ENCODE assay signal across 8 mouse cellular contexts in genomic region chr7:3664524-3665214, GRCm38 (mm10). TPM values are rescaled to one million over a fixed set of nuclear protein-coding genes. Genes with fewer than 3 reads are reported as not detected.
DNase-seq lines count a peak whose midpoint lies in the region; ATAC-seq lines count a peak whose summit lies in the region.

No protein-coding gene starts in this region.

- peaks cover 16% of the 10 kb centered on the region for H3K4me1 ChIP-seq in forebrain, embryonic 11.5 days (replicated peaks; ENCODE audit: control insufficient read depth, insufficient read depth, low read length)
- peaks cover 33% of the 10 kb centered on the region for H3K4me1 ChIP-seq in kidney, embryonic 15.5 days

- DNase-seq in lung, adult 18-20 months: peak; percentile 17 to 26
- no peak for DNase-seq in lung, postnatal 14 days
- DNase-seq in forebrain, embryonic 11.5 days (ENCODE audit: low spot score): no peak
- DNase-seq in lung, postnatal 36 days: peak; percentile 17
- DNase-seq in ovary, postnatal 36 days (ENCODE audit: low spot score): no peak
- no peak for DNase-seq in adipocyte (ENCODE audit: low spot score)
- no peak for DNase-seq in gastrocnemius, adult 8-10 months (ENCODE audit: low spot score in 2 of 2)

- peak overlapping the region; percentile 73; the same call in 1 of the 2 replicates for H3K27ac ChIP-seq in forebrain, embryonic 11.5 days (ENCODE audit: low read depth, low read length)
- peak overlapping the region; percentile 93 for H3K27ac ChIP-seq in kidney, embryonic 15.5 days

- peaks cover 18% of the 10 kb centered on the region for H3K36me3 ChIP-seq in forebrain, embryonic 11.5 days (ENCODE audit: control insufficient read depth, insufficient read depth, low read length)
- peaks cover 44% of the 10 kb centered on the region for H3K36me3 ChIP-seq in kidney, embryonic 15.5 days

- peak overlapping the region; percentile 79 for H3K9ac ChIP-seq in forebrain, embryonic 11.5 days (ENCODE audit: low read length)
- peak overlapping the region; percentile 79 for H3K9ac ChIP-seq in kidney, embryonic 15.5 days

- H3K27me3 ChIP-seq in forebrain, embryonic 11.5 days (ENCODE audit: control insufficient read depth, insufficient read depth, low read length): no peaks in the 10 kb centered on the region
- H3K27me3 ChIP-seq in kidney, embryonic 15.5 days: no peaks in the 10 kb centered on the region

- H3K4me2 ChIP-seq in forebrain, embryonic 11.5 days (ENCODE audit: low read depth, low read length, severe bottlenecking): peak overlapping the region; percentile 79
- peak overlapping the region; percentile 66 for H3K4me2 ChIP-seq in kidney, embryonic 15.5 days

- peak; percentile 43 for ATAC-seq in forebrain, embryonic 11.5 days (replicated peaks; ENCODE audit: low FRiP score)
- peak; percentile 30 for ATAC-seq in kidney, embryonic 15.5 days (replicated peaks; ENCODE audit: low FRiP score)

- H3K9me3 ChIP-seq in forebrain, embryonic 11.5 days (ENCODE audit: control insufficient read depth, low read length): no peaks in the 10 kb centered on the region
- no peaks in the 10 kb centered on the region for H3K9me3 ChIP-seq in kidney, embryonic 15.5 days (replicated peaks)

- WGBS in forebrain, embryonic 11.5 days: 34% methylated on average over 15 of the region's 15 CpGs
- WGBS in kidney, embryonic 15.5 days: 29% methylated on average over 15 of the region's 15 CpGs

- peak overlapping the region; percentile 69 for H3K4me3 ChIP-seq in forebrain, embryonic 11.5 days (ENCODE audit: low read depth, low read length)
- H3K4me3 ChIP-seq in kidney, embryonic 15.5 days (replicated peaks): peak overlapping the region; percentile 82

RNA-seq across cellular contexts. Expression of gene Leng1, which starts 1.0 kb away (rescaled TPM):
- polyA plus RNA-seq in forebrain, embryonic 11.5 days (2014; fragmentation: Nextera tagmentation; extraction: Ambion mirVana): 15.0 and 16.1 TPM in 2 replicates
- 18.1 and 18.7 TPM in 2 replicates for polyA plus RNA-seq in kidney, embryonic 15.5 days (2015; fragmentation: Nextera tagmentation; extraction: Ambion mirVana)
- total RNA-seq in gastrocnemius, adult 8-10 months (2022): 1 to 10 TPM; 2.8 to 4.8 (median 3.7) TPM

RNA-seq across cellular contexts. Expression of gene Tmc4, which starts 12.7 kb away (rescaled TPM):
- 2.1 and 3.5 TPM in 2 replicates for polyA plus RNA-seq in forebrain, embryonic 11.5 days (2014; fragmentation: Nextera tagmentation; extraction: Ambion mirVana)
- polyA plus RNA-seq in kidney, embryonic 15.5 days (2015; fragmentation: Nextera tagmentation; extraction: Ambion mirVana): 20.4 and 23.9 TPM in 2 replicates
- total RNA-seq in gastrocnemius, adult 8-10 months (2022): under 1 TPM in 3 of 4 experiments, not detected in 1; 0.27 to 0.97 (median 0.40) TPM

RNA-seq across cellular contexts. Expression of gene Cnot3, which starts 19.6 kb away (rescaled TPM):
- polyA plus RNA-seq in forebrain, embryonic 11.5 days (2014; fragmentation: Nextera tagmentation; extraction: Ambion mirVana): 80.4 and 88.1 TPM in 2 replicates
- polyA plus RNA-seq in kidney, embryonic 15.5 days (2015; fragmentation: Nextera tagmentation; extraction: Ambion mirVana): 60.6 and 66.5 TPM in 2 replicates
- 10 to 100 TPM; 13.2 to 17.7 (median 14.8) TPM for total RNA-seq in gastrocnemius, adult 8-10 months (2022)

RNA-seq across cellular contexts. Expression of gene Tsen34, which starts 28.0 kb away (rescaled TPM):
- 243 and 269 TPM in 2 replicates for polyA plus RNA-seq in forebrain, embryonic 11.5 days (2014; fragmentation: Nextera tagmentation; extraction: Ambion mirVana)
- 274 and 286 TPM in 2 replicates for polyA plus RNA-seq in kidney, embryonic 15.5 days (2015; fragmentation: Nextera tagmentation; extraction: Ambion mirVana)
- 10 to 100 TPM; 25.3 to 34.0 (median 29.0) TPM for total RNA-seq in gastrocnemius, adult 8-10 months (2022)

RNA-seq across cellular contexts. Expression of gene Mboat7, which starts 28.7 kb away (rescaled TPM):
- polyA plus RNA-seq in forebrain, embryonic 11.5 days (2014; fragmentation: Nextera tagmentation; extraction: Ambion mirVana): 37.1 and 40.2 TPM in 2 replicates
- polyA plus RNA-seq in kidney, embryonic 15.5 days (2015; fragmentation: Nextera tagmentation; extraction: Ambion mirVana): 56.9 and 59.6 TPM in 2 replicates
- 10 to 100 TPM in 1 of 4 experiments, 1 to 10 TPM in 3; 6.7 to 10.3 (median 8.2) TPM for total RNA-seq in gastrocnemius, adult 8-10 months (2022)

Comparison
In these comparisons a context has a peak if more than half of its experiments do, and no peak if none do; other contexts are left out.
1. DNase-seq: peak in lung, adult 18-20 months (2 of 2) and lung, postnatal 36 days (single experiment); none in lung, postnatal 14 days (single experiment), forebrain, embryonic 11.5 days (single experiment), ovary, postnatal 36 days (single experiment), adipocyte (single experiment) and gastrocnemius, adult 8-10 months (0 of 2).